Mouse (Mus musculus): ENCODE results near the gene Taar9. TPM values are rescaled to one million over a fixed set of nuclear protein-coding genes. Genes with fewer than 3 reads are reported as not detected.

Taar9 gene
- polyA plus RNA-seq, 1 experiment from 2014 or later: not detected

Other genes with a start within 250 kb of the Taar9 start
- 0.12 TPM in 1 of 2 replicates, not detected in the other for gene Vnn1, start 214.8 kb downstream of the Taar9 start, polyA plus RNA-seq (2015; fragmentation: Nextera tagmentation; extraction: Ambion mirVana)
- gene Taar1, start 189.2 kb downstream of the Taar9 start, polyA plus RNA-seq (2015; fragmentation: Nextera tagmentation; extraction: Ambion mirVana): not detected in 2 replicates
- gene Taar2, start 171.0 kb downstream of the Taar9 start, polyA plus RNA-seq (2015; fragmentation: Nextera tagmentation; extraction: Ambion mirVana): 0.20 TPM in 1 of 2 replicates, not detected in the other
- gene Taar3, start 160.0 kb downstream of the Taar9 start, polyA plus RNA-seq (2015; fragmentation: Nextera tagmentation; extraction: Ambion mirVana): not detected in 2 replicates
- not detected in 2 replicates for gene Taar4, start 149.0 kb downstream of the Taar9 start, polyA plus RNA-seq (2015; fragmentation: Nextera tagmentation; extraction: Ambion mirVana)
- gene Taar5, start 138.8 kb downstream of the Taar9 start, polyA plus RNA-seq (2015; fragmentation: Nextera tagmentation; extraction: Ambion mirVana): not detected in 2 replicates
- not detected in 2 replicates for gene Taar6, start 123.9 kb downstream of the Taar9 start, polyA plus RNA-seq (2015; fragmentation: Nextera tagmentation; extraction: Ambion mirVana)
- not detected in 2 replicates for gene Taar7a, start 116.1 kb downstream of the Taar9 start, polyA plus RNA-seq (2015; fragmentation: Nextera tagmentation; extraction: Ambion mirVana)
- not detected in 2 replicates for gene Taar7b, start 109.6 kb downstream of the Taar9 start, polyA plus RNA-seq (2015; fragmentation: Nextera tagmentation; extraction: Ambion mirVana)
- not detected in 2 replicates for gene Taar7d, start 82.3 kb downstream of the Taar9 start, polyA plus RNA-seq (2015; fragmentation: Nextera tagmentation; extraction: Ambion mirVana)
- gene Taar7e, start 71.9 kb downstream of the Taar9 start, polyA plus RNA-seq (2015; fragmentation: Nextera tagmentation; extraction: Ambion mirVana): not detected in 2 replicates
- not detected in 2 replicates for gene Taar7f, start 60.0 kb downstream of the Taar9 start, polyA plus RNA-seq (2015; fragmentation: Nextera tagmentation; extraction: Ambion mirVana)
- gene Taar8a, start 33.0 kb downstream of the Taar9 start, polyA plus RNA-seq (2015; fragmentation: Nextera tagmentation; extraction: Ambion mirVana): not detected in 2 replicates
- not detected in 2 replicates for gene Taar8b, start 17.2 kb downstream of the Taar9 start, polyA plus RNA-seq (2015; fragmentation: Nextera tagmentation; extraction: Ambion mirVana)
- not detected in 2 replicates for gene Taar8c, start 7.6 kb downstream of the Taar9 start, polyA plus RNA-seq (2015; fragmentation: Nextera tagmentation; extraction: Ambion mirVana)
- gene Stx7, start 39.8 kb upstream of the Taar9 start, polyA plus RNA-seq (2015; fragmentation: Nextera tagmentation; extraction: Ambion mirVana): 255 and 271 TPM in 2 replicates
- 15.9 and 17.8 TPM in 2 replicates for gene Moxd1, start 114.0 kb upstream of the Taar9 start, polyA plus RNA-seq (2015; fragmentation: Nextera tagmentation; extraction: Ambion mirVana)